Mouse (Mus musculus) heart, postnatal 0 days (tissue): ENCODE data around the gene 9530077C05Rik. TPM values are rescaled to one million over a fixed set of nuclear protein-coding genes. Genes with fewer than 3 reads are reported as not detected.
"Not testable (repeated sequence)": the region's sequence is repeated elsewhere in the genome, so short reads cannot be mapped to it uniquely, and the experiment has no call there.

ENCODE experiments used
- ATAC-seq: fragments of 200-750 bp; cut with Nextera tagmentation; 2 replicates; pipeline ENCODE4 v1.8.0; 2017; ENCODE audit warnings: low read depth, moderate number of reproducible peaks, moderate library complexity; ENCODE audit not compliant: insufficient read depth
- DNase-seq: peaks from one replicate; pipeline ENCODE4 v3.0.0-alpha.2; 2016; ENCODE audit warnings: low spot score
- H3K27ac ChIP-seq: fragments of 300-500 bp; sonication (generic); 2 replicates; pipeline ENCODE4 v1.5.1; 2014; ENCODE audit warnings: low read depth, mild to moderate bottlenecking
- H3K27me3 ChIP-seq: fragments of 300-500 bp; sonication (generic); 2 replicates; pipeline ENCODE4 v1.6.1; 2014; ENCODE audit warnings: low read length, mixed read lengths; ENCODE audit not compliant: control insufficient read depth, insufficient read depth
- H3K36me3 ChIP-seq: fragments of 300-500 bp; sonication (generic); replicated peaks from 2 replicates; pipeline ENCODE4 v1.6.1; 2014; ENCODE audit warnings: low read length, mixed read lengths; ENCODE audit not compliant: control insufficient read depth, insufficient read depth
- H3K4me1 ChIP-seq: fragments of 300-500 bp; sonication (generic); 2 replicates; pipeline ENCODE4 v1.6.1; 2014; ENCODE audit warnings: antibody characterized with exemption; ENCODE audit not compliant: control insufficient read depth, insufficient read depth
- H3K4me2 ChIP-seq: fragments of 300-500 bp; sonication (generic); 2 replicates; pipeline ENCODE4 v1.6.1; 2014; ENCODE audit warnings: low read depth, mild to moderate bottlenecking, low read length, moderate library complexity
- H3K4me3 ChIP-seq: fragments of 300-500 bp; sonication (generic); 2 replicates; pipeline ENCODE4 v1.5.1; 2014; ENCODE audit warnings: low read depth, low read length
- H3K9ac ChIP-seq: fragments of 300-500 bp; sonication (generic); replicated peaks from 2 replicates; pipeline ENCODE4 v1.6.1; 2014; ENCODE audit warnings: low read depth, low read length, mixed read lengths
- H3K9me3 ChIP-seq: fragments of 300-500 bp; sonication (generic); replicated peaks from 2 replicates; pipeline ENCODE4 v1.6.1; 2016; ENCODE audit warnings: low read length; ENCODE audit not compliant: control insufficient read depth
- CTCF ChIP-seq: IDR thresholded peaks from 2 replicates; pipeline ENCODE4 v1.5.1; 2016; ENCODE audit warnings: antibody characterized with exemption, control low read depth, low read depth
- EP300 ChIP-seq: IDR thresholded peaks from 2 replicates; pipeline ENCODE4 v1.6.1; 2016; ENCODE audit warnings: antibody characterized with exemption, low read depth
- WGBS: fragments of 180-500 bp; shearing (Covaris S2); extraction: QIAGEN DNeasy Blood & Tissue Kit; methylation state at CpG from one replicate; pipeline ENCODE4 v1.1.7; 2014; 5-methylcytosine and 5-hydroxymethylcytosine counted together
- polyA plus RNA-seq: library from polyadenylated mRNA; unstranded; fragments of >200 nt; fragmentation: Nextera tagmentation; extraction: Ambion mirVana; gene quantifications from 2 replicates; pipeline ENCODE4 v1.2.1, GENCODE M21; 2015
- total RNA-seq: library from RNA; depleted of rRNA; stranded (reverse); fragments of >200 nt; gene quantifications from 2 replicates; pipeline ENCODE4 v1.2.3, GENCODE M21; 2014; ENCODE audit warnings: low replicate concordance

The 9530077C05Rik gene
- total and polyA plus RNA-seq, 2 experiments from 2014 or later = 0.69 to 0.85 TPM

DNA sequence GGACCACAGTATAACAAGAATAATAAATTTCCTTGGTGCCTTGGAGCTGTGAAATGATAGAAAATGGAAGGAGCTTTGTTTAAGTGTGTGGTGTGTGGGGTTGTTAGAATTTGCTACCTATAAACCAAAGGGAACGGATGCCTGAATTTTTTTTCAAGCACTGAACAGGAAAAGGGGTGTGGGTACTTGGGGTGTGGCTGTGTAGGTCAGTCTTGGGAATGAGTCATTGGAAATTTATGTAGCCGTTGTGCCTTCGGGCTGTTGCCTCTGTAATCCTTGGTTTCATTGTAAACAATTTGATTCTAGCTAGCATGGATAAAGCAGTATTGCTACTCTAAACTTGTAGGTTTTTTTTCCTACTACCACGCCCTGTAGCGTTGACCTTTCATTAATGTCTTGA is 20.9 kb upstream of the 9530077C05Rik start:
- TF ChIP-seq CTCF (no peak), EP300 (no peak)
- no peak overlapping the region for H3K4me3 ChIP-seq
- no peak for ATAC-seq
- no peaks in the 10 kb centered on the region for H3K36me3 ChIP-seq
- H3K27ac ChIP-seq = no peak overlapping the region
- no peak overlapping the region for H3K4me2 ChIP-seq
- H3K4me1 ChIP-seq = peaks cover 14% of the 10 kb centered on the region
- H3K27me3 ChIP-seq = no peaks in the 10 kb centered on the region
- H3K9me3 ChIP-seq = no peaks in the 10 kb centered on the region
- no peak overlapping the region for H3K9ac ChIP-seq
- 70% methylated on average over 5 of the region's 5 CpGs for WGBS
- DNase-seq = no peak

DNA sequence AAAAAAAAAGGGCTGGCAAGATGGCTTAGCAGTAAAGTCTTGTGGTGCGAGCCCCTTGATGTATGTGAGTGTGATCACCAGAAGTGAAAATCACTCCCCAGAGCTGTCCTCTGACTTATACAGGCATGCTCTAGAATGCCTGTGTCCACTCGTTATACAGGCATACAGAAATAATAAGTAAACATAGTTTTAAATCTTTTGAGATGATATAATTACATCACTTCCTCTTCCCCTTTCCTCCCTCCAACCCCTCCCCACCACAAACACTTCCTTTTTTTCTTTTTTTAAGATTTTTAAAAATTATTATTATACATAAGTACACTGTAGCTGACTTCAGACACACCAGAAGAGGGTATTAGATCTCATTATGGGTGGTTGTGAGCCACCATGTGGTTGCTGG is 16.6 kb upstream of the 9530077C05Rik start:
- WGBS = 73% methylated on average over 2 of the region's 2 CpGs
- DNase-seq = no peak
- Histone ChIP-seq H3K27me3 (no peaks in the 10 kb centered on the region), H3K36me3 (no peaks in the 10 kb centered on the region), H3K9me3 (no peaks in the 10 kb centered on the region), H3K4me3 (no peak overlapping the region), H3K4me2 (no peak overlapping the region), H3K27ac (no peak overlapping the region), H3K4me1 (peaks cover 2% of the 10 kb centered on the region; the same call in 1 of the 2 replicates), H3K9ac (no peak overlapping the region)
- TF ChIP-seq EP300 (no peak), CTCF (no peak)
- no peak for ATAC-seq

DNA sequence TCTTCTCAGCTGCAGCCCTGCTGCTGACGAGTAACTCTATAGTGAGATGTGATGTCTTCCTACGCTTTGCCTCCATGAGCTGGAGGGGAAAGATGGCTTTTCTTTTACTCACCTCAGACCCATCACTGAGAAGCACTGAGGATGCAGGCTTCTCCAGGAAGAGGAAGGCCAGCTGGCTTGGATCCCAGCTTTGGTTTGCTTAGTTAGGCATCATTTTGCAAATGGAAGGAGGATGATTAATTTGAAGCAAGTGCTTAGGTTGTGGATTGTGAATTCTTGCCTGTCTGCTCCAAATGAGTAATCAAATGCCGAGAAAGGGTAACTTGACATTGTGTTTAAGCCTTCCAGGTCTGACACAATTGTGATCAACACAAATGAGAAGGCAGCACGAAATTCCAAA is 12.3 kb upstream of the 9530077C05Rik start:
- Histone ChIP-seq H3K27me3 (no peaks in the 10 kb centered on the region), H3K9me3 (no peaks in the 10 kb centered on the region), H3K4me1 (no peaks in the 10 kb centered on the region), H3K27ac (no peak overlapping the region), H3K4me3 (no peak overlapping the region), H3K36me3 (no peaks in the 10 kb centered on the region), H3K4me2 (no peak overlapping the region), H3K9ac (no peak overlapping the region)
- ATAC-seq (no peak), DNase-seq (no peak)
- no peak for TF ChIP-seq EP300
- no peak for TF ChIP-seq CTCF
- 73% methylated on average over 4 of the region's 4 CpGs for WGBS

DNA sequence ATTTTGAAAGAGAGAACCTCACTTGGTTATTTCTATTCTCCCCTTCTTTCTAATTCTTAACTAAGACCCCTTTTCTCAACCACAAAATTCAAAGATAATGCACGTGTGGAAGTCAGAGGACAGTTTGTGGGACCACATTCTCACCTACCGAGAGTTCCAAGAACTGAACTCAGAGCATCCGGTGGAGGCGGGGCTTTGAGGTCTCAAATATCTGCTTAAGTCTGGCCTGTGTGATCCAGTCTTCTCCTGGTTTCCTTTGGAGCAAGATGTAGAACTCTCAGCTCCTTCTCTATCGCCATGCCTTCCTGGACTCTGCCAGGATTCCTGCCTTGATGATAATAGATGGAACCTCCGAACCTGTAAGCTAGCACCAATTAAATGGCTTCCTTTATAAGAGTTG is 9.3 kb upstream of the 9530077C05Rik start:
- Histone ChIP-seq H3K4me3 (no peak overlapping the region), H3K27me3 (no peaks in the 10 kb centered on the region), H3K9me3 (no peaks in the 10 kb centered on the region), H3K4me2 (no peak overlapping the region), H3K27ac (no peak overlapping the region), H3K9ac (no peak overlapping the region), H3K36me3 (no peaks in the 10 kb centered on the region), H3K4me1 (no peaks in the 10 kb centered on the region)
- WGBS = 74% methylated on average over 6 of the region's 6 CpGs
- TF ChIP-seq EP300 (no peak), CTCF (no peak)
- no peak for ATAC-seq
- no peak for DNase-seq

DNA sequence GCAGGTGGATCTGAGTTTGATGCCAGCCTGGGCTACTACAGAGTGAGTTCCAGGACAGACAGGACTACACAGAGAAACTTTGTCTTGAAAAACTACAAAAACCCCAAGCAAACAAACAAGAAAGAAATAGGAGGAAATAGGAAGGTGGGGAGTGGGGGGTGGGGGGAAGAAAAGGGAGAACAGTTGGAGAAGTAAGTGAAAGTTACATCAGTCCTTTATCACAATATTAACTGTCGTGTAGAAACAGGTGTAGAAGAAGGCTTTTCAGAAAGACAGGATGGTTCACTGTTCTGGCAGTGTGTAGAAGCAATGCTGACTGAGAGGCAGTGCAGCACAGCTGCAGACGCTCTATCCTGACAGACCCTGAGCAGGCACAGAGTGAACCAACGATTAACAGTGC is 8.3 kb upstream of the 9530077C05Rik start:
- TF ChIP-seq CTCF = no peak
- no peak for TF ChIP-seq EP300
- no peaks in the 10 kb centered on the region for H3K36me3 ChIP-seq
- DNase-seq (no peak), ATAC-seq (no peak)
- no peak overlapping the region for H3K27ac ChIP-seq
- no peaks in the 10 kb centered on the region for H3K9me3 ChIP-seq
- WGBS = 56% methylated on average over 3 of the region's 3 CpGs
- no peaks in the 10 kb centered on the region for H3K27me3 ChIP-seq
- H3K4me3 ChIP-seq = no peak overlapping the region
- no peak overlapping the region for H3K4me2 ChIP-seq
- H3K4me1 ChIP-seq = no peaks in the 10 kb centered on the region
- H3K9ac ChIP-seq = no peak overlapping the region

DNA sequence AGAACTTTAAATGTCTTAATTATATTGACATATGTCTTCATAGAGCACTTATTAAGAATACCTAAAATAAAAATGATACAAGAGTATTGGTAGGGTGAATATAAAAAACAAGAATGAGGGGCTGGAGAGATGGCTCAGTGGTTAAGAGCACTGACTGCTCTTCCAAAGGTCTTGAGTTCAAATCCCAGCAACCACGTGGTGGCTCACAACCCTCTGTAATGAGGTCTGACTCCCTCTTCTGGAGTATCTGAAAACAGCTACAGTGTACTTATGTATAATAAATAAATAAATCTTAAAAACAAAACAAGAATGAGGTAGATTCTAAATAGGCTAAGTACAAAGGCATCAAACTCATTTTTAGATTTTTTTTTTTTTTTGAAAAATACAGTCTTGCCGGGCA is 7.8 kb upstream of the 9530077C05Rik start:
- not testable (repeated sequence) for ATAC-seq, H3K9me3 ChIP-seq, H3K4me1 ChIP-seq, H3K9ac ChIP-seq, H3K27ac ChIP-seq, DNase-seq, H3K4me2 ChIP-seq, H3K4me3 ChIP-seq, H3K36me3 ChIP-seq, H3K27me3 ChIP-seq
- 57% methylated on average over 2 of the region's 2 CpGs for WGBS
